Mouse (Mus musculus) heart, adult 9 months (tissue): Measurements from ENCODE around the gene Megf8.

Experiments used
- DNase-seq, 2 experiments: peaks; one replicate each; pipeline ENCODE4 v3.0.0; 2022; ENCODE audit warnings: low spot score in 2 of 2

Gene Megf8

DNA sequence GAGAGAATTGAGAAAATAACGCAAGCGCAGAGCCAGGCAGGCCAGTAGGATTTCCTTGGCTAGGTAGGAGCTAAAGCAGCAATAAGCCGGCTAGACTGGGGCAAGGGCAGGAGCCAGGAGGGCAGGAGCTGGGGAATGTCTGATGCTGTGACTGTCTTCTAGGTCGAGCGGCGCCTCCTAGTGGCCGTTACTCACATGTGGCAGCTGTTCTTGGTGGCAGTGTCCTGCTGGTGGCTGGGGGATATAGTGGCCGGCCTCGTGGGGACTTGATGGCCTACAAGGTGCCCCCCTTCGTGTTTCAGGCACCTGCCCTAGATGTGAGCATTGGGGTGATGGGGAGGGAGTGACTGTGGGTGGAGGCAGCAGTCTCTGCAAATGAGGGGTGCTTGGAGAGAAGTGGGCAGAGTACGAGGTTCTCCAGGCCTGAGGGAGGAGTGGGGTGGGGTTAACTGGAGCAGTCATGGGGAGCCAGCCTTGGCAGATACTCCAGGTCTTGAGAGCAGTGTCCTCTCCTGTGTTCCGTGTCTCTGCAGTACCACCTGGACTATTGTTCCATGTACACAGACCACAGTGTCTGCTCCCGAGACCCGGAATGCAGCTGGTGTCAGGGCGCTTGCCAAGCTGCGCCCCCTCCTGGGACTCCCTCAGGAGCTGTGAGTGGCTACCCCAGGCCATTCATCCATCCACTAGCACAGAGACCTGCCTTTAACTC, 16.8 kb downstream of the Megf8 start:
- peak; percentile 32 to 64 for DNase-seq

DNA sequence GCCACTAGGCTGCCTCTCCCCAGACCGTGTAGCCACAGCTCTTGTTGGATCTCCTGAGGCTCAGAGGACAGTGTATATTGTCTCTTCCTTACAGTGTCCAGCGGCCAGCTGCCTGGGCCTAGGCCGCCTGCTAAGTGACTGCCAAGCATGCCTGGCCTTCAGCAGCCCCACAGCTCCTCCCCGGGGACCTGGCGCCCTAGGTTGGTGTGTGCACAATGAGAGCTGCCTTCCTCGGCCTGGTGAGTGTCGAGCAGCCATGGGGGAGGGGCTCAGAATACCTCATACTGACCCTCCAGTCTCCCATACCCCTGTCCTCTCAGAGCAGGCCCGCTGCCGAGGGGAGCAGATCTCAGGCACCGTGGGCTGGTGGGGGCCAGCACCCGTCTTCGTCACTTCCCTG, 17.5 kb downstream of the Megf8 start:
- DNase-seq, result no peak

DNA sequence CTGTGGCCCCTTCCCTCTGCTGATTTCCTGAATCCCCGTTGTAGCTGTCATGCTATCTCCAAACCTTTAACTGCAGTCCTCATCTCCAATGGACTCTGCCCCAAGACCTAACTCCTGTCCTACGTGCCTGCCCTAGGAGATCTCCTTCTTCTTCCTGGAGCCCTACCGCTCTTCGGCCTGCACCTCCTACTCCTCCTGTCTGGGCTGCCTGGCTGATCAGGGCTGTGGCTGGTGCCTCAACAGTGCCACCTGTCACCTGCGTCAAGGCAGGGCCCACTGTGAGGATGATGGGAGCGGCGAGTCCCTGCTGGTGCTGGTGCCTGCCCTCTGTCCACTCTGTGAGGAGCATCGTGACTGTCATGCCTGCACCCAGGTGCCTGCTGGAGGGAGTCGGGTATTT, 22.4 kb downstream of the Megf8 start:
- no peak for DNase-seq

DNA sequence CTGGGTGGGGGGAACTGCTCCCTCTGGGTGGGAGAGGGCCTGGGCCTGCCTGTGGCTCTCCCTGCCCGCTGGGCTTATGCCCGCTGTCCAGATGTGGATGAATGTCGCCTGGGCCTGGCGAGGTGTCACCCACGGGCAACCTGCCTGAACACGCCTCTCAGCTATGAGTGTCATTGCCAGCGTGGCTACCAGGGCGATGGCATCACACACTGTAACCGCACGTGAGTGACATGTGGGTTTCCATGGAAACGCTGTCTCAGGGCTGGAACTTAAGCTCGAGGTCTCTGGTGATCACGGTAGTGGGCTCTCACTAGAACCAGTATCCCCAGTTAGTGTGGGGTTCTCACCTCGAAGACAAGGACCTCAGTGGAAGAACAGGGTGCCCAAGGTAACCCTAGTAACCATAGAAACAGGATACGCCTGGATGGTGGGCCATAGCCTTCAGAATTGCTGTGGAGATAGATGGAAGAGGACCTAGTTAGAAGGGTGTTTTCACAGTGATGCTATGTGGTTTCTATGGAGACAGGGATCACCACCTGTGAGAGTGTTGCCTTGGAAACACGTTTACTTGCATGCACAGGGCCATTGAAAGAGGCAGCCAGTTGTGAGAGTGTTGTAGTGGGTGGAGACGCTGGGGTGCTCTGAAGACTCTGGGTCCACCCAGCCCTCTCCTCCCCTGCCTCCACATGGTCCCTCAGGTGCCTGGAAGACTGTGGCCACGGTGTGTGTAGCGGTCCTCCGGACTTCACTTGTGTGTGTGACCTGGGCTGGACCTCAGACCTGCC, 24.2 kb downstream of the Megf8 start:
- no peak for DNase-seq

DNA sequence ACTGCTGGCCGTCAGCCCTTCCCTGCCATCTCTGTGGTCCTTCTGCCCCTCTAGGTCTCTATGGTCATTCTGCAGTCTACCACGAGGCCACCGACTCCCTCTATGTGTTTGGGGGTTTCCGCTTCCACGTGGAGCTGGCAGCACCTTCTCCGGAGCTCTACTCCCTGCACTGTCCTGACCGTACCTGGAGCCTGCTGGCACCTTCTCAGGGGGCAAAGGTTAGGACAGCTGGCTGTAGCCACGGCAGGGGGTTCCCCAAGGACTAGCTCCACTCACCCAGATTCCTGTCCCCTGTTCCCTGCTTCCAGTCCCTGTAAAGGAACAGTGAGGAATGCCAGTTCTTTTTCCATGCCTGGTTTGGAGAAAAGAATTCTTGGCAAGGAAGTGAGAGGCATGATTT, 31.9 kb downstream of the Megf8 start:
- DNase-seq, result no peak

DNA sequence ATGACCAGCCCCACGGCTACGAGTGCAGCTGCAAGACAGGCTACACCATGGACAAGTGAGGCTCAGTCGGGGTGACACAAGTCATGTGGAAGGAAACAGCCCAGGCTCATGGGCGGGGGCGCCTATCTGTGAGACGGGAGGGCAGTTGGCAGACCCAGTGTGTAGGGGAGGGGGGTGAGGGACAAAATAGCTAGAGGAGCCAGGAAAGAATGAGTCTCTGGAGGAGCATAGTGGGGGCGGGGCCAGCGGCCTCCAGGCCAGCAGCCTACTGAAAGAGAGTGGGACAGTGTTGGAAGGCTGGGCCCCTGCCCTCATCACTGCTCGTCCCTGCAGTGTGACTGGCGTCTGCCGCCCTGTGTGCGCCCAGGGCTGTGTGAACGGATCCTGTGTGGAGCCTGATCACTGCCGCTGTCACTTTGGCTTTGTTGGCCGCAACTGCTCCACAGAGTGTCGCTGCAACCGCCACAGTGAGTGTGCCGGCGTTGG, 41.8 kb downstream of the Megf8 start:
- DNase-seq, result no peak

DNA sequence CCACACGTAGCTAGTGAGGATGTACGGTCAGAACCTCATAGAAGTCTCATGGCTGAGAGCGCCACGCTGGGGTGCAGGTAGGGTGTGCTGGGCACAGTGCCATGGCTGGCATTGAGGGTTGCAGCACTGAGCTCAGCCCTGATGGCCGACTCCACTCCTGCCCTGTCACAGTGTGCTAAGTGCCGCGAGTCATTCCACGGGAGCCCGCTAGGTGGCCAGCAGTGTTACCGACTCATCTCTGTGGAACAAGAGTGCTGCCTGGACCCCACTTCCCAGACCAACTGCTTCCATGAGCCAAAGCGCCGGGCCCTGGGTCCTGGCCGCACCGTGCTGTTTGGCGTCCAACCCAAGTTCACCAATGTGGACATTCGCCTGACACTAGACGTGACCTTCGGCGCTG, 46.2 kb downstream of the Megf8 start:
- DNase-seq, result no peak

DNA sequence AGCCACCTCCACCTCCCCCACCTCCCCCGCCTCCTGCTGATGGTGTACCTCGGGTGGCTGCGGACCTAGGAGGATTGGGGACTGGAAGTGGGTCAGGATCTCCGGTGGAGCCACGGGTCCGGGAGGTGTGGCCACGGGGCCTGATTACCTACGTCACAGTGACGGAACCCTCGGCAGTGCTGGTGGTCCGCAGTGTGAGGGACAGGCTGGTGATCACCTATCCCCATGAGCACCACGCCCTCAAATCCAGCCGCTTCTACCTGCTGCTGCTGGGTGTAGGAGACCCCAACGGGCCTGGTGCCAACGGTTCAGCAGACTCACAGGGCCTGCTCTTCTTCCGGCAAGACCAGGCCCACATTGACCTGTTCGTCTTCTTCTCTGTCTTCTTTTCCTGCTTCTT, 46.7 kb downstream of the Megf8 start:
- no peak for DNase-seq

DNA sequence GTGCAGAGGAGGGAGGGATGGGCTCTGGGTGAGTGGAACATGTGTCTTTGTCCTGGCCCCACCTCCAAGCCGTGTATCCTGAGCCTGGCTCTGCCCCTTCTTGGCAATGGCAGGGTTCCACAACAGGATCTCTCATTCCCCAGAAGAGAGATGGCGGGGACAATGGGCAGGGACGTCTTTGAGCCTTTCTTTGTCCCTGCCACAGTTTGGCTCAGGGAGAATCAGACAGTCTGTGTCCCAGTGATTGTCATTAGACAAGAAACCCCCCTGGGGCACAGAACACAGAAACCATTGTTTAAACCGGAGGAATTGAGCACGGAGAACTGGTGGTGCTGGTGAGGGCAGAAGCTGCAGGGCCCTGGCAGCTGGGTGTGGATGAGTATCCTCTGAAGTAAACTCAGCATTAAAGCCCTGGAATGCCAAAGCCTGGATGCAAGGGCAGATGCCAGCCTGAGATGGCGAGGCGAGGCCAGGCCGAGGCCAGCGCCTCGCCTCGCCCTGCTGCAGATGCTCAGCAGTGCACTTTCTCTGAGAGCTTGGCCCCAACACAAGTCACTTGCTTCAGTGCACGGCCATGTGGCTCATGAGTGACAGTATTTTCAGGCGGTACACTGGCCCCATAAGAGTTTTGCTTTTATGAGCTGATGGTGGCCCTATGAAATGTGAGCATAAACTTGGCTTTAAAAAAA, 49.1 kb downstream of the Megf8 start:
- no peak for DNase-seq

DNA sequence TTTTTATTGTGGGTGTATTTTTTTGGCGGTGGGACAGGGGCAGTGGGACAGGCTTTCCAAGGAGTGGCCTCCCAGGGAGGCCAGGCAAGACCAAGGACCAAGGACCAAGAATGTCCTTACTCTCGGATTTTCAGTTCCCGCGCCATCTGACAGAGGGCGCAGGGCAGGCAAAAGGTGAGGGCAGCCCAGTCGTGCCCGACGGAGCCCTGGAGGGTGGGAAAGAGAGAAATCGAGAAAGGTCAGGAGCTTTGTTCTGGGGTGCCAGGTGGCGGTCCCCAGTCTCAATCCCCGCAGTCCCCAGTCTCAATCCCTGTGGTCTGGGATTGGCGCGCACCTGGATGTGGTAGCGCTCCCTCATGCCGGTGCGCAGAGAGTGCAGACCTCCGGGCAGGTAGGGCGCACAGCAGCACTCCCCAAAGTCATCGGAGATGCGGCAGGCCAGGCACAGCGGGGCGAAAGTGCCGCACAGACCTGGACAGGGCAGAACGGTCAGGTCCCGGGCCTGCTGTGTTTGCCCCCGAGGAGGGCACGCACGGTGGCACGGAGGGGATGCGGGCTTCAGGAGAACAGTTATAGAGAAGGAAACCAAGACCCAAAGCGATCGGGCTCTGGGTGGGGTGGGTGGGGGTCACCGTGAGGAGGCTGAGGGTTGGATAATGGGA, 50.8 kb downstream of the Megf8 start:
- no peak for DNase-seq

DNA sequence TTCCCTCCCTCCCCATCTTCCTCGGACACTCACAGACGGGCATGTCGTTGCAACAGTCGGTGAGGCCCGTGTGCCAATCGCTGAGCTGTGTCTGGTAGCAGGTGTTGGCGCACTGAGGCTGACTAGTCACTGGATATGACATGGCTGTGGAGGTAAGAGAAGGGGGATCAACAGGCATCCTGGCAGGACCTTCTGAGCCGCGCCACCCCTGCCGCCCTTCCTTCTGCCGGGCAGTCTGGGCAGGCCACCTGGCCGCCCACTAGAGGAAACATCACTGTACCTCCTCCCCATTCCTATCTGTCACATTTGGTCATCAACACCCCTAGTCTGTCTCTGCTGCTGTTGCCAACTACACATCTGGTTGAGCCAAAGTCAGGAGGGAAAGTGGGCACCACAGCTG, 51.4 kb downstream of the Megf8 start:
- DNase-seq, result no peak

DNA sequence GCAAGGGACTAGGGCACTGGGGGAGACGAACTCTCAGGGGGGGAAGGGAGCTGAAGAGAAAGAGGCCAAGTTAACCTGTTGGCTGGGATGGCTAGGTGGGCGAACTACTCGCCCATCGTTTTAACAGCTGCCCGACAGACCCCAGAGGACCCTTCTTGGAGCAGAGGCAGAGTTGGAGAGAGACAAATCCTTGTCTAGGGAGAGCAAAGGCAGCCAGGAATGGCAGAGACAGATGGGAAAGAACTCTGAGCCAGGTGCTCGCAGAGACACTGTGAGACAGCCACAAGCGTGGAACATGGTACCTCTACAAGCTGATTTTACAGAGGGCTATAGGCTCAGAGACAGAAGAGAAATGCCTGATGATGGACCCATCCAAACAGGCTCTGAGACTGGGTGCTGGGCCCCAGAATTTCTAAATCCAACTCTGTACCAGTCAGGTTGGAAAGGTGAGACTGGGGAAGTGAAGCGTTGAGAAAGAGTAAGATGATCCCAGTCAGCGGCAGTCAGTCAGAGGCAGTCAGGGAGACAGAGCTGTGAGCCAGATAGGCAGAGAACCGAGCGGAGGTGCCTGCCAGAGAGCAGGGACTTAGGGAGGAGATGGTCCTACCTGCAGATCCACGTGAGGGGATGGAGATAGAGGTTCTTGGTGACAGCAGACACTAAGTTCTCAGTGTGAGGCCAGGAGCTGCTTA, 52.2 kb downstream of the Megf8 start, which contains the start of gene Cnfn:
TSS of gene Cnfn (minus strand) at position 667 of the 692 bp plus-strand sequence.
- no peak for DNase-seq

DNA sequence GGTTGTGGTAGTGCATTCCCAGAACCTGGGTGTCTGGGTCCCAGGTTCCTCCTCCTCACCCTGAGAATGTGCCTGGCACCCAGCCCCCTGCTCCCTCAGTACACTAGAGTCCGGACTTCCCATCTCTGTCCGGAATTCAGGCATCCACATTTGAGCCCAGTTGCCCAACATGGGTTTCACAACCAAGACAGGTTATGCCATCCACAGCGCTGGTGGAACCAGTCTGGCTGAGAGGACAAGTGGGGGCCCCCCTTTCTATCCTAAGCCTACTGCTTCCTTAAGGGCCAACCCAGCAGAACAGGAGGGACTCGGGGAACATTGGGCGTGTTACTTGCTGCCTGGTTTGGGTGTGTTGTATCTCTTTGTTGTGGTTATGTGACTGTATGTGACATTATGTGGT, 55.5 kb downstream of the Megf8 start:
- DNase-seq, result no peak

DNA sequence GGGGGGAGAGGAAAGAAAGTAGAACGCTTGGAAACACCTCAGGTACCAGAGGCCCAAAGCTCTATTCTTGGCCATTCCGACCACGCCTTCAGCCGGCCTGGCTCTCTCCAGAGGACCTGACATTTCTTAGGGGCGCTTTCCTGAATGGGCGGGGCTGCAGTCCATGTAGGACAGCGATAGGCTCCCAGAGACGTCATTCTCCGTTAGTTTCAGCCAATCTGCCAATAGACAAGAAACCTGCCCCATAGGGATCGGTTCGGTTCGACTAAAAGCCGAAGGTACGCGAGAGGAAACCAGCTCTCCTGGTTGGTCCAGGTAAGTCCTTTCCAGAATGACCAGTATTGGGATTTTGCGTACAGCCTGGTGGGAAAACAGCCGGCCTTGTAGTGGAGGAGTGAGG, 59.6 kb downstream of the Megf8 start:
- DNase-seq, result peak; percentile 91 to 92

DNA sequence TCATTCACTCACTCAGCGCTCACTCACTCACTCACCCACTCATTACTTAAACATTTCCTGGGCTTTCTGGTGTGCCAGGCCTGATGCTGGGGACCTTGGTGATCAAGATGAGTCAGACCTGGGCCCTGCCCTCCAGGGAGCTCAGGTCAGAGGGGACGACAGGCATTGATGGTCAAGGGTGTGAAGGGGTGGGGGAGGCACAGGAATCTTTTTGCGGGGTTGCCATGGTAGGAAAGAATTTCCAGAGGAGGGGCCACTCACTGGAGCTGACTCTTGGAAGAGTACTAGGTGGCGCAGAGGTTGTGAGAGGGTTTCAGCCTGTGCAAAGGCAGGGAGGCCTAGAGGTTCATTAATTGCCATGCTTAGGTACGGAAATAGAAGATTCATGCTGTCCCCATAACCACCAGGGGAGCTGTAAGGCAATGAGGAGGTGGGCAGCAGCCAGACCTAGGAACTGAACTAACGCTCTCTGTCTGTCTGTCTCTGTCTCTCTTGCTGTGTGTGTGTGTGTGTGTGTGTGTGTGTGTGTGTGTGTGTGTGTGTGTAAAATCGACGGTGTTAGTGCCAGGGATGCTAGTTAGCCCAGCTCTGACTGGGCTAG, 60.2 kb downstream of the Megf8 start:
- DNase-seq, result no peak

DNA sequence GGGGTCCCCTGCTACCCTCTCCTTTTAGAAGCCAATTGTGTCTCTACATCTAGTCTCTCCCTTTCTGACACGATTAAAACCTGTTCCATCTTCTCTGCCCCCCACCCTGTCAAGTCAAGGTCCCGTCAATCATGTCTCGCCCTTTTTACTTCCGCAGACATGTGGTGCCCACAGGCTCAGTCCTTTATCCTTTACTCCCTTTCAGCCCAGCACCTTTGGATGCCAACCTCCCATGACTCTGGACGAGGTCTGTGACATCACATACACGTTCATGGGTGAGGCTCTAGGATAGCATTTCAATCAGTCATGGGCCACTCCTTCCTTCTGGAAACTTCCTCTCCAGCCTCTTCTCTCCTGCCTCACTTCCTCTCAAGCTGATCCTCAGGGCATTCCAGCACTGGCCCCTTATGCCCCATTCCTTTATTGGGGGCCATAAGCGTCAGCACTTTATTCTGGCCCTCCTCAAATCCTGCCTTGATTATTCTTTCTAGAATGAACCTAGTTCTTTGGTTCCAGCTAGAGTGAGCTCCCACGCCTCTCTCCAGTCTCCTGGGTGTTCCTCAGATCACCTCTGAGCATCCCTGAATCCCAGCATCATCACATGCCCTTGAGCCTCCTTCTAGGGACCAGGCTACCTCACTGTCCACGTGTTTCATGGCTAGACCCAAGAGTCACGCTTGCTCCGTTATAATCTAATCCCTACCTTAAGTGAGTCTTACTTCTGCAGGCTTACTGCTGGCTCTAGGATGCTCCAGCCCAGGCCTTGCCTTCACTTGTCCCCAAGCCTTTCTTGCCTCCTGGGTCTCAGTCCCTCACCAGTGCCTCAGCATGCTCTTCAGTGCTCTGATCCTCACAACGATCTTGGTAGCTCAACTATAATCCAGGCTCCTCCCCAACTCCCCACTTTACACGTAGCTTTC, 61.5 kb downstream of the Megf8 start:
- DNase-seq, result no peak

DNA sequence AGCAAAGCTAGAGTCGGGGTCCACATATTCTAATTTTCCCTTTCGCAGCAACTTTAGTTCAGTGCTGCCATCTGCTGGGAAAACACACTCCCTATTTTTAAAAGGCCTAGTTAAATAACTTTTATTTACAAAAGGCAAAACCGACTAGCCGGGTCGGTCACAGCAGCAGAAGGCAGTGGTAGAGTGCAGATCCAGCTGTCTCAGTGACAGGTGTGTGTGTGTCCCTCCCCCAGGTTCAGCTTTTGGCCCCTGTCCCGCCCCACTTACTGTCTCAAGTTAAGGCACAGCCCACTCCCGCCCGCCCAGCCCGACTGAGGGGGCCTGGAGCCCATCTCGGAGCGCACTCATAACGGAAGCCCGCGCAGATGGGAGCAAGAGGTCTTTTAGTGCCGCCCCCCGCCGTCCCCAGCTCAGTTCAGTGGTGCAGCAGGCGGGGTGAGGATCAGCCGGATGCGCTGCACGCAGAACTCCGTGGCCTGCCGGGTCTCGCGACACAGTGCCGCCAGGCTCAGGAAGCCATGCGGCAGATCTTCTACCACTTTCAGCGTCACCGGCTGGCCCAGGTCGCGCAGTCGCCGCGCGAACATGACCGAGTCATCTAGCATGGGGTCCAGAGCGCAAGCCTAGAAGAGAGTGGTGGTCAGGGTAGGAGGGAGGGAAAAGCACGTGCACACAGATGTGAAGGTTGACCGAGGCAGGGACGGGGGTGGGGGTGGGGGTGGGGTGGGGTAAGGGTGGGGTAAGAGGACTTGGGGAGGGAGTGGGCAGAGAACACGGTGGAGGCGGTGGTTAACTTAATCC, 62.8 kb downstream of the Megf8 start:
- DNase-seq, result peak in 1 of 2 experiments; percentile 50

DNA sequence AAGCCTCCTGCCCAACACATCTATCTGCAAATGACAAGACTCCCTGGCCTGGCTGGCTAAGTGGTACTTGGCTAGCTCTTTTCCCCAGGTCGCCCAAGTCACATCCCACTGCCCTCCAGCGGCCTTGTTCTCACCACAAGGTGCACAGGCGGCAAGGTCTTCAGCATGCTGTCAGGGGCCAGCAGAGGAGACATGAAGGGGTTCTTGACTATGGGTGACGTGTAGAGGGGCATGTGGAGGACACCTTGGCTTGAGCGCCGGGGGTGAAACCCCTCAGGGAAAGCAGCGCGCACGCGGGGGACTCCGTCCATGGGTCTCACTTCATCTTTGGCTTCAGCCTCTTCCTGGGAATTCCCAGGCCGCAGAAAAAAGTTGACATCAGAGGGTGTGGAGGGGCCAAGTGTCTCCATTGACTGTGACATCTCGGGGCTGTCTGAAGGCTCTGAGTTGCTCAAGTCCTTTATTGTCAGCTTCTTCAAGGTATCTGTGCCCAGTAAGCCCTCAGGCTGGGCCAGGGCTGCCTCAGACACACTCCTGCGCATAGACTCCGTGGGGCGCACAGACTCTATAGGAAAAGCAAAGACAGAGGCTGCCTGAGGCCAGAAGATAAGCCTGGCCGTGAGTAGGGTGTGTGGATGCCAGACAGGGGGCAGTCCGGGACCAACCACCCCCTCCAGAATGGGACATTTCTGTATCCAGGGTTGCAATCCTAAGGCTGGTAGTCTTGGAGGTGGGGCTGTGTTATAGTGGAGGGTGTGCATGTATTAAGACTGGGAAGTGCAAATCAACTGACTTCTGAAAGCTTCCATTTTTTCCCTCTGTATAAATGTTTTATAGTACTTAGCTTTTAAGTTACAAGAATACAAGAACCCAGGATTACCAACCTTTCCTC, 63.7 kb downstream of the Megf8 start:
- no peak for DNase-seq
